Mouse (Mus musculus): ENCODE measurements around the gene Hpn. TPM values are rescaled to one million over a fixed set of nuclear protein-coding genes. Genes with fewer than 3 reads are reported as not detected.

Hpn gene
- polyA plus RNA-seq (2016; fragmentation: Nextera tagmentation; extraction: Ambion mirVana) = 33.2 and 36.2 TPM in 2 replicates

DNA sequence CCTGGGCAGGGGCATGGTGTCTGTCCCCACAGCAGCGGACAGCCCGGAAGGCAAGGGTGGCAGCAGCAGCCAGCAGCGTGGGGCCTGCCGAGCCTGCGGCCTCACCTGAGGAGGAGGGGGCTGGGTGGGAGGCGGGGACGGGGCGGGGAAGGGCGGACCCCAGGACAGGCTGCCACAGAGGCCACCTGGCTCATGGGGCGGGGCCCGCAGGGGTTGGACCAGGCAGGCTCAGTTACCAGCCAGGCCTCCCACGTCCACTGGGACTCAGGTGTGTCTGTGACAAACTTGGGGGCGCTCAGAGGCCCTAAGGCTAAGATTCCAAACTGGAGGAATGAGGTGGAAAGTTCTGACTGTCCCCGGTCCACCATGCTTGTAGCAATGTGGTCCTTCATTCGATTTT, at the start of gene Hpn:
Gene Hpn (minus strand): TSS at position 109 of the 400 bp plus-strand sequence.
- H3K9ac ChIP-seq = no peak within 1 kb of the TSS
- WGBS (ENCODE audit: insufficient replicate concordance) = 20% methylated on average over 15 of the region's 15 CpGs
- peak within 1 kb of the TSS; percentile 40 for H3K4me2 ChIP-seq
- no peaks in the 10 kb centered on the region for H3K36me3 ChIP-seq
- peak within 1 kb of the TSS; percentile 22 for H3K4me3 ChIP-seq
- no peaks in the 10 kb centered on the region for H3K27me3 ChIP-seq (replicated peaks)
- peak; percentile 62 for ATAC-seq
- no peaks in the 10 kb centered on the region for H3K9me3 ChIP-seq (replicated peaks)
- H3K27ac ChIP-seq = peak within 1 kb of the TSS; percentile 76
- H3K4me1 ChIP-seq = peaks cover 46% of the 10 kb centered on the region

DNA sequence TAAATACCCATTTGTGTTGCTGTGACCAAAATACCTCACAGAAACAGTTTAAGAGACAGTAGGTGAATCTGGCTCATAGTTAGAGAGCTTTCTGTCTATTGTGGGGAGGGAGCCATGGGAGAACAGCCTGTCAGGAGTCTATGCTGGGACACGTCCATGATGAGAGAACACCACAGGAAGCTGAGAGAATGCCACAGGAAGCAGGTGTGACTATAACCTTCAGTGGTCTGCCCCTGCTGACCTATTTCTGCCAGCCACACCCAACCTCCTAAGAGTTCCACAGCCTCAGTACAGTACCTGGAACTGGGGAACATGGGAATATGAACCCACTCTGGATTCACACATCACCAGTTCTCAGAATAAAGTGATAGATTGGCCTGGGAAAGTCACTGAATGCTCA, 49.7 kb upstream of the Hpn start:
- H3K27me3 ChIP-seq (replicated peaks) = no peaks in the 10 kb centered on the region
- no peak overlapping the region for H3K4me2 ChIP-seq
- H3K4me3 ChIP-seq = no peak overlapping the region
- peaks cover 20% of the 10 kb centered on the region for H3K4me1 ChIP-seq
- no peak overlapping the region for H3K9ac ChIP-seq
- 35% methylated on average over 1 of the region's 1 CpGs for WGBS (ENCODE audit: insufficient replicate concordance)
- H3K36me3 ChIP-seq = no peaks in the 10 kb centered on the region
- ATAC-seq = no peak
- no peaks in the 10 kb centered on the region for H3K9me3 ChIP-seq (replicated peaks)
- no peak overlapping the region for H3K27ac ChIP-seq

DNA sequence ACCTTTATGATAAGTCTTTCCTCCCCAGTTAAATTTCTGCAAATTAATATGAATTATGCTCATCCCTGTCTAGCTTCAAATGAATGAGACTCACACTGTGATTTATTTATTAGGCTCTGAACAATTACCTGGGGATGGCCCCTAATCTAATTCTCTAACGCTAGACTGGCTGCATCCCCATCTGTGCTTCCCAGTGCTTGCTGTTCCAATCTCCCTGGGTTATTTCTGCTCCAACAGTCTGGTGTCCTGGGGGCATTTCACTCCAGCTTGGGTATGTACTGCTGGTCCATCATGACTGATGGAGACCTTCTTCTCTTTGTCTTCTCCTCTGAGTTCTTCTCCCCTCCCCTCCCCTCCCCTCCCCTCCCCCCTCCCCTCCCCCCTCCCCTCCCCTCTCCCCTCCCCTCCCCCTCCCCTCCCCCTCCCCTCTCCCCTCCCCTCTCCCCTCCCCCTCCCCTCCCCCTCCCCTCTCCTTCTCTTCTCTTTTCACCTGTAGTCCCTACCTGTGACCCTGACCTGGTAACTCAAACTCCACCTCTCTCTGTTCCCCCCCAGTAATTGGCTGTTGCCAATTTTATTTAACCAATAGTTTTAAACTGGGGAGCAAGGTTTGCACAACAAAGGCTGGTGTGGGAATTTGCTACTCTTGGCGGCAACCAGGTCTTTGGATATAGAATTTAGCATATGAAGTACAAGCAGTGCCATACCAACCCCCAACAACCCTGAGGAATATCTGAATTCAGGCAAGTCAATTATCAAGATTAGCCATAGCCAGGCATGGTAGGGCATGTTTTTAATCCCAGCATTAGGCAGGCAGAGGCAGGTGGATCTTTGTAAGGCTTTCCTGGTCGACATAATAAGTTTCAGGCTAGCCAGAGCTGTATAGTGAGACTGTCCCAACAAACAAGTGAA, 48.8 kb upstream of the Hpn start:
- no peak overlapping the region for H3K27ac ChIP-seq
- H3K36me3 ChIP-seq = no peaks in the 10 kb centered on the region
- peaks cover 20% of the 10 kb centered on the region for H3K4me1 ChIP-seq
- H3K4me3 ChIP-seq = no peak overlapping the region
- no peak for ATAC-seq
- H3K27me3 ChIP-seq (replicated peaks) = no peaks in the 10 kb centered on the region
- no peaks in the 10 kb centered on the region for H3K9me3 ChIP-seq (replicated peaks)
- WGBS (ENCODE audit: insufficient replicate concordance) = 64% methylated on average over 3 of the region's 3 CpGs
- H3K4me2 ChIP-seq = no peak overlapping the region
- H3K9ac ChIP-seq = no peak overlapping the region

DNA sequence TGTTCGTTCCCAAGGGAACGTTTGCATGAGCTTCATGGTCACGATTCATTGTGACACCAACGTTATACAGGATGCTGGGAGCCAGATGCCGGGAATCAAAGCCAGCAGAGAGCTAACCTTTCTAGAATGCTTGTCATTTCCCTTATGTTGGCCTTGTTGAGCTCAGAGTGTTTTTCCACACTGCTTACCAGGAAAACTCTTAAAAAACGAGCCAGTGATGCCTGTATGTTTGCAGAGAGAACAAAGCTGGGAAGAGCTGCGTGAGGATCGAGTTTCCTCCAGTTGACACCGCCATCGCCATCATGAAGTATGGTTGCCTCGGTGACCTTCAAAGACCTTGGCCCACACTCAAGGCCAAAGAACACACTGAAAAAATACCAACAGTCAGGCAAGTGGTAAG, 47.2 kb upstream of the Hpn start:
- Histone ChIP-seq H3K27me3 (replicated peaks) (no peaks in the 10 kb centered on the region), H3K9me3 (replicated peaks) (no peaks in the 10 kb centered on the region), H3K36me3 (no peaks in the 10 kb centered on the region), H3K4me1 (peaks cover 20% of the 10 kb centered on the region), H3K4me3 (no peak overlapping the region), H3K27ac (no peak overlapping the region), H3K4me2 (no peak overlapping the region), H3K9ac (no peak overlapping the region)
- 71% methylated on average over 11 of the region's 11 CpGs for WGBS (ENCODE audit: insufficient replicate concordance)
- no peak for ATAC-seq

DNA sequence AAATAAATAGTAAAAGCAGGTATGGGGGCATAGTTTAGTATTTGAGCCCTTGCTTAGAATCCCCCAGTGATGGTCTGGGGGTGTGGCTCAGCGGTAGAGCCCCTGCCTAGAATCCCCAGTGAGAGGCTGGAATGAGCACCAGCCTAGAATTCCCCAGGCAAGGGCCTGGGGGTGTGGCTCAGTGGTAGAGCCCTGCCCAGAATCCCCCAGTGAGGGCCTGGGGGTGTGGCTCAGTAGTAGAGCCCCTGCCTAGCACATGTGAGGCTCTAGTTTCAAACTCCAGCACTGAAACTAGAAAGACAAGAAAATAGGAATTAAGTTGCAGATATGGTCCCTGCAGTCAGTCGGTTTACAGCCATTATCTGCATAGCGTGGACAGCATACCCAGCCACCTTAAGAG, 46.7 kb upstream of the Hpn start:
- H3K4me2 ChIP-seq = no peak overlapping the region
- H3K4me1 ChIP-seq = peaks cover 22% of the 10 kb centered on the region
- H3K4me3 ChIP-seq = no peak overlapping the region
- no peak for ATAC-seq
- no peaks in the 10 kb centered on the region for H3K9me3 ChIP-seq (replicated peaks)
- H3K9ac ChIP-seq = no peak overlapping the region
- no peaks in the 10 kb centered on the region for H3K27me3 ChIP-seq (replicated peaks)
- WGBS (ENCODE audit: insufficient replicate concordance) = 33% methylated on average over 3 of the region's 3 CpGs
- no peaks in the 10 kb centered on the region for H3K36me3 ChIP-seq
- H3K27ac ChIP-seq = no peak overlapping the region

DNA sequence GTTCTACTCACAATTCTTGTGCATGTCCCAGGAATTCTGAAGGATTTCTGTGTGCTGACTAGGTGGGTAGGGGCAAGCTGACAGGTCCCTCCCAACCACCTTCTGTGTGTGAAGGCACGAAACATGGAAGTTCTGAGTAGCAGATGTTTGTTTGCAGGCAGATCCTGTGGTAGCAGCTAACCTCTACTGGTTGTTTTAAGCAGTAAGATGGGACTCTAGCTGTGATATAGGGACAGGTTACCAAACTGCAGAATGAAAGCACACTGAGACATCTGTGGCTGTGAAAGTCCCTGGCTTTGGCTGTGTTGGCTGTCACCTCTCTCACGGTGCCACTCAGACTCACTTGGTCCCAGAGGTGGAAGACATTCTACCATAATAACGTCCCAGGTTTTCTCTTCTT, 46.2 kb upstream of the Hpn start:
- WGBS (ENCODE audit: insufficient replicate concordance) = 50% methylated on average over 3 of the region's 3 CpGs
- H3K36me3 ChIP-seq = no peaks in the 10 kb centered on the region
- no peak overlapping the region for H3K4me3 ChIP-seq

DNA sequence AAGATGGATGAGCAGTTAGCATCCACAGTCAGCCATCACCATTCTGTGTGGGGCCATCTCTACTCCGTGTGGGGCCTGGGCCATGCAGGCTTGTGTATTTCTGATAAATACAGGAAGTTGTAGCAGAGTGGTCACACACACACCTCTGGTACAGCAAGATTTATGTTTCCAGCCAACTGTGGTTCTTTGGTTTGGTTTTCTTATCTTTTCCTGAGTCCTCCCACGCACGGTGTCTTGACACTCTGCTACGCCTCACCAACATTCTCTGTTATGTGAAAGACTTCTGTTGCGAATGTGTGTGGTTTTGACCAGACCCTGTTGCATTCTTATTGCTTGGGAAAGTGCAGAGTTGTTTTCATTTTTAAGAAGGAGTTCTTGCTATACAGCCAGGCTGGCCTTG, 45.7 kb upstream of the Hpn start:
- Histone ChIP-seq H3K27ac (peak overlapping the region; percentile 3; the same call in 1 of the 2 replicates), H3K4me3 (no peak overlapping the region), H3K4me1 (peaks cover 32% of the 10 kb centered on the region), H3K9me3 (replicated peaks) (no peaks in the 10 kb centered on the region), H3K4me2 (no peak overlapping the region), H3K9ac (no peak overlapping the region), H3K27me3 (replicated peaks) (no peaks in the 10 kb centered on the region), H3K36me3 (no peaks in the 10 kb centered on the region)
- 14% methylated on average over 5 of the region's 5 CpGs for WGBS (ENCODE audit: insufficient replicate concordance)
- no peak for ATAC-seq

More for the DNA sequence above, 46.2 kb upstream of the Hpn start:
- no peaks in the 10 kb centered on the region for H3K27me3 ChIP-seq (replicated peaks)
- H3K9me3 ChIP-seq (replicated peaks) = no peaks in the 10 kb centered on the region
- H3K27ac ChIP-seq = peak overlapping the region; percentile 3; the same call in 1 of the 2 replicates
- H3K4me1 ChIP-seq = peaks cover 28% of the 10 kb centered on the region
- no peak overlapping the region for H3K9ac ChIP-seq
- no peak for ATAC-seq
- no peak overlapping the region for H3K4me2 ChIP-seq

DNA sequence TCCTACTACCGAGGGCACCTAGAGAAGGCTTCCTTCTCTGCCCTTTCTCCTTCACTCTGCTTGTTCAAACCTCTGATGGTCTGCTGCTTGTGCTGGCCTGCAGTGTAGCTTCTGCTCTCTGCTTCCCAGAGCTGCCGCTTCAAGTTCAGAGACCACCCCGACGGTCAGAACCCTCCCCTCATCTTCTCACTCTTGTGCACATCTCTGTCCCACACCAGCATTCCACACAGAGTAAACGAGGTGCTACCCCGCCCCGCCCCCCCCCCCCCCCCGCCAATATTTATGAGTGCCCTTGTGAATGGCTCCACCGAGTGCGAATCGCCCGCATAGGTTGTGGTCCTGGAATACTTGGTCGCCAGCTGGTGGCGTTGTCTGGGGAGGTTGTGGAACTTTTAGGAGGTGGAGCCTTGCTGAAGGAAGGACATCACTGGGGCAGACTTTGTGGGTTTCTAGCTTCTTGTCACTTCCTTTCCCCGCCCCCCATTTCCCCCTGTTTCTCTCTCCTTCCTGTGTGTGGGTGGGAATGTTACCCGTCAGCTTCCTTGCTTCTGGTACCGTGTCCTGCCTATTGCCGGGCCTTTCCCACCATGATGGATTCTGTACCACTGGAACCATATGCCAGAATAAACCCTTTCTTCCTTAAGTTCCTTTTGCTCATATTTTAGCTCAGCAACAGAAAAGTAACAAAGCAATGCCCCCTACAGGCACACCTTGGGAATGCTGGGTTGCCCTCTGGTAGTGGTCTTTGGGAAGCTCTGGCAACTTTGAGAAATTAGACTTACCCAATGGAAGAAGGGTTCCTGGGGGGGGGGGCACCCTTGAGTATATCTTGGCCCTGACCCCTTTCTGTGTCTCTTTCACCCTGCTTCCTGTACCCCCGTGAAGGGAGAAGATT, 41.2 kb upstream of the Hpn start:
- H3K27me3 ChIP-seq (replicated peaks) = no peaks in the 10 kb centered on the region
- peak overlapping the region; percentile 28 for H3K4me3 ChIP-seq
- ATAC-seq = peak; percentile 44; the same call in 1 of the 2 replicates
- H3K9me3 ChIP-seq (replicated peaks) = no peaks in the 10 kb centered on the region
- peak overlapping the region; percentile 13; the same call in 1 of the 2 replicates for H3K9ac ChIP-seq
- H3K4me2 ChIP-seq = peak overlapping the region; percentile 53
- peak overlapping the region; percentile 67 for H3K27ac ChIP-seq
- peaks cover 37% of the 10 kb centered on the region for H3K4me1 ChIP-seq
- H3K36me3 ChIP-seq = no peaks in the 10 kb centered on the region
- WGBS (ENCODE audit: insufficient replicate concordance) = 9% methylated on average over 18 of the region's 19 CpGs

DNA sequence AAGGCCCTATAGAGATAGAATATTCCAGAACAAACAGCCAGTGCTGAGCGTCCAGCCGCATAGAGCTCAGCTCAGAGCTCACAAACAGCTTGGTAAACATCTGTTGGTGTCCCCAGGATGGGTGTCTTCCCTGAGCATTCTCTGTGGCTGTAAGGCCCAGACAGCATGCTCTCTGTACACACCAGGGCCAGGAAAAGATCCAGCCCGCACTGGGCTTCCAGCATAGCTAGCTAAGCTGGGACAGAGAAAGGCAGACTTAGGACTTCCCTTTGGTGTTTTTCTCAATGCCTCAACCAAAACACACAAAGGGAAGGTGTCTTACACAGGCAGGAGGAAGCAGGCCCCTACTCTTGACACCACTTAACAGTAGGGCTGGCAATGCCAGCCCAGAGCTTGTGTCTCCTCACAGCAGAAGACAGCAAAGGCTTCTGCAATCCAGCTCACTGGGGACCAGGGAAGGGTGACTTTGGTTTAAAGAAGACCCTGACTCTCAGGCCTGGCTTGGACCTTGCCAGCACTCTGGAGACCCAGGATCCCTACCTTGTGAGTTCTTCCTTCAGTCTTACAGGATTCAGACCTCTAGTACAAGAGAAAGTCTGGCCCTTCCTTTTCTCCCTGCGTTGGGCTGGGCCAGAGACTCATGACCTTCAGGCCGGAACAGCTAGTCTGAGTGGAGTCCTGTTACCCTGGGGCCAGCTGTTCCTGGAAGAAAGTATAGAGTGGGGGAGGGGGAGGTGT, 40.4 kb upstream of the Hpn start, which contains the start of gene Gramd1a:
Gene Gramd1a (minus strand): TSS at position 601 of the 738 bp plus-strand sequence.
- peak within 1 kb of the TSS; percentile 13; the same call in 1 of the 2 replicates for H3K9ac ChIP-seq
- peaks cover 37% of the 10 kb centered on the region for H3K4me1 ChIP-seq
- H3K9me3 ChIP-seq (replicated peaks) = no peaks in the 10 kb centered on the region
- ATAC-seq = 0 out of 2 replicates have a peak, but pooled peaks have one; percentile 13
- 54% methylated on average over 5 of the region's 5 CpGs for WGBS (ENCODE audit: insufficient replicate concordance)
- no peaks in the 10 kb centered on the region for H3K36me3 ChIP-seq
- peak within 1 kb of the TSS; percentile 67 for H3K27ac ChIP-seq
- no peaks in the 10 kb centered on the region for H3K27me3 ChIP-seq (replicated peaks)
- peak within 1 kb of the TSS; percentile 28 for H3K4me3 ChIP-seq
- H3K4me2 ChIP-seq = peak within 1 kb of the TSS; percentile 53

DNA sequence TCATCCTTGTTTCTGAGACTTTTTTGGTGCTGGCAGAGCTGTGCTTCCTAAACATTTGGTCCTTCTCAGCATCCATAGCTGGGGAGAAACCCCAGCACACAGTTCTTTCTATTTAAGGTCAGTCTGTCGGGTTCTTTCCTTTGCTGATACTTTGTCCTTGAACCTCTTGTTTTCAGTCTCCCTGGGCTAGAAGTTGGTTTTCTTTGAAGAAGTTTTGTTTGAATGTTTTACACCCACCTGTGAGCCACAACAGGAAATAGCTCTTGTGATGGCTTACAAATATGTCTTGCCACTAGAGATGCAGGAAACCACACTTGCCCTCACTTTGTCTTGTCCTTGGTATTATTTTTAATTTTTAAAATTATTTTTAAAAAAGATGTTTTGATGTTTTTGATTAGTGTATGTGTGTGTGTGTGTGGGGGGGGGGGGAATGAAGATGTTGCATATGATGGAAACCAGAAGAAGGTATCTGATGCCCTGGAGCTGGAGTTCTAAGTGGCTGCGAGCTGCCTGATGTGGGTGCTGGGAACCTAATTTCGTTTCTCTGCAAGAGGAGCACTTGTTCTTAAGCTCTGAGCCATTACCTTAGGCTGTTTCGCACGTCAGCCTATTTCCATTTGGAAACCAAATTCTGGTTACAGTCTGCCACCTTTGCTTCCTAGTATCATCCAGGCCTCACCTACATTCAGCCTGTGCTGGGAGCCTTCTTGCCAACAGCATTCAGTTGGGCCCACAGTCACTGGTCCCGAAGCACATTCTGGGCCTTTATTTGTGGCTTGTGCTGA, 38.6 kb upstream of the Hpn start:
- 69% methylated on average over 6 of the region's 6 CpGs for WGBS (ENCODE audit: insufficient replicate concordance)
- Histone ChIP-seq H3K4me3 (no peak overlapping the region), H3K27me3 (replicated peaks) (no peaks in the 10 kb centered on the region), H3K9me3 (replicated peaks) (no peaks in the 10 kb centered on the region), H3K4me2 (no peak overlapping the region), H3K9ac (no peak overlapping the region), H3K4me1 (peaks cover 51% of the 10 kb centered on the region), H3K27ac (no peak overlapping the region), H3K36me3 (no peaks in the 10 kb centered on the region)
- no peak for ATAC-seq
